Mouse (Mus musculus): ENCODE results near the gene Zp2. TPM values are rescaled to one million over a fixed set of nuclear protein-coding genes. Genes with fewer than 3 reads are reported as not detected.

The Zp2 gene
- polyA plus RNA-seq (2014; fragmentation: Nextera tagmentation; extraction: Ambion mirVana), result not detected in 2 replicates

DNA sequence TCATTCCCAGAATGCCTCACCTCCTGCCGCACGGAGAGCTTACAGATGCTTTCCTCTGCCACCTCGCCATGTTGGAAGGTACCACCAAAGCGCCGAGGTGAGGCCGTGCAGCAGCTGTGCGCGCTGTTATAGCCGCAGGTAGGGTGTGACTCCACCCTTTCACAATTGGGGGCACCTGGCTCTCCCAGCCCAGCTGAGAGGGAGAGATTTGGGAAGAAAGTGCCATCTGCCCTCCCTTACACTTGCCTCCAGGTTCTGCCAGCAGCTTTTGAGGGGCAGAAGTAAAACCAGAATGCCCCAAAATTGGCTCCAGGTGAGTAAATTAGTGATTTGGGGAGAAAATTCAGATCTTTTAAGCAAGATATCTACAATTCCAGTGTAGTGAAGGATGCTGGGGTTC is at the start of gene Zp2:
Zp2 (minus strand) TSS at position 101 of the 400 bp plus-strand sequence.
- no peak within 1 kb of the TSS for H3K4me3 ChIP-seq (ENCODE audit: low read depth, low read length)
- H3K27ac ChIP-seq (ENCODE audit: low read depth, low read length), result no peak within 1 kb of the TSS
- no peaks in the 10 kb centered on the region for H3K4me1 ChIP-seq (replicated peaks; ENCODE audit: control insufficient read depth, insufficient read depth, low read length)
- no peak for DNase-seq (ENCODE audit: low spot score)
- no peak for ATAC-seq (ENCODE audit: low FRiP score)
- no peak within 1 kb of the TSS for H3K9ac ChIP-seq (ENCODE audit: low read depth, low read length)
- no peaks in the 10 kb centered on the region for H3K9me3 ChIP-seq (ENCODE audit: control insufficient read depth, low read length)
- WGBS, result 73% methylated on average over 9 of the region's 9 CpGs
- no peaks in the 10 kb centered on the region for H3K27me3 ChIP-seq (ENCODE audit: control insufficient read depth, insufficient read depth, low read length)
- no peak within 1 kb of the TSS for H3K4me2 ChIP-seq (replicated peaks; ENCODE audit: low read depth, low read length)
- no peaks in the 10 kb centered on the region for H3K36me3 ChIP-seq (ENCODE audit: control insufficient read depth, insufficient read depth, low read length)

DNA sequence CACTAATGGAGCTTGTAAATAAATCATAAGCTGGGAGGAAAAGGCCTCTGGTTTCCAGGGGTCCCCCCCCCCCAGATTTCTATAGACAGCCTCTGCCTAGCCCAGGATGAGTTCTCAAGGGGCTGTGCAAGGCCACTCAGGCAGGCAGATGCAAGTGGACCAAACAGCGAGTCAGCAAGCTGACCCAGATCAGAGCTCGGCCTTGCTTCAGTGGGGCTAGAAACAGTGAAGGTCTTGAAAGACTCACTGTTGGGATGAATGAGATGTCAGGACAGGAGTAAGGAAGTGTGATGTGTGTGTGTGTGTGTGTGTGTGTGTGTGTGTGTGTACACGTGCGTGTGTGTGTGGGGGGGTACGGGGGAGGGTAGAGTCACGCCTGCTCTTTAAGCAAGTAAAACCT is 47.7 kb upstream of the Zp2 start:
- Histone ChIP-seq H3K27ac (ENCODE audit: low read depth, low read length) (no peak overlapping the region), H3K36me3 (ENCODE audit: control insufficient read depth, insufficient read depth, low read length) (no peaks in the 10 kb centered on the region), H3K27me3 (ENCODE audit: control insufficient read depth, insufficient read depth, low read length) (no peaks in the 10 kb centered on the region), H3K9me3 (ENCODE audit: control insufficient read depth, low read length) (no peaks in the 10 kb centered on the region), H3K4me1 (replicated peaks; ENCODE audit: control insufficient read depth, insufficient read depth, low read length) (no peaks in the 10 kb centered on the region), H3K9ac (ENCODE audit: low read depth, low read length) (no peak overlapping the region), H3K4me2 (replicated peaks; ENCODE audit: low read depth, low read length) (no peak overlapping the region), H3K4me3 (ENCODE audit: low read depth, low read length) (no peak overlapping the region)
- no peak for ATAC-seq (ENCODE audit: low FRiP score)
- DNase-seq (ENCODE audit: low spot score), result no peak
- 88% methylated on average over 6 of the region's 6 CpGs for WGBS

DNA sequence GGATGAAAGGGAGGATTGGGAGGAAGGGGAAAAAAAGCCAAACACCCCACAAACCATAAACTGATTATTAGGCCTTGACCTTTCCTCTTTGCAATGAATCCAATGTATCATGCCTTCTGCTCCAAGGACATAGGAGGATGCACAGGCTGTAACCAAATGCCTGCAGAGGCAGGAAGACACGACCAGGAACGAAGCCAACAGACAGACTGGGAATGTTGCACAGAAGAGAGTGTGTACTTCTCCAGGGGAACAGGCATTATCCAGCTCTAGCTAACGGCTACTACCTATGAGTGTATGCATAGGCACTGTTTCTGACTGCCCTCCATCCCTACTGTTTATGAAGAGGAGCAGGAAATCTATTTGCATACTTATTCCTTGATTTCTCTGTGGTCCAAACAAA is 47.1 kb upstream of the Zp2 start:
- Histone ChIP-seq H3K9me3 (ENCODE audit: control insufficient read depth, low read length) (no peaks in the 10 kb centered on the region), H3K27me3 (ENCODE audit: control insufficient read depth, insufficient read depth, low read length) (no peaks in the 10 kb centered on the region), H3K9ac (ENCODE audit: low read depth, low read length) (no peak overlapping the region), H3K4me1 (replicated peaks; ENCODE audit: control insufficient read depth, insufficient read depth, low read length) (no peaks in the 10 kb centered on the region), H3K4me2 (replicated peaks; ENCODE audit: low read depth, low read length) (no peak overlapping the region), H3K4me3 (ENCODE audit: low read depth, low read length) (no peak overlapping the region), H3K27ac (ENCODE audit: low read depth, low read length) (no peak overlapping the region), H3K36me3 (ENCODE audit: control insufficient read depth, insufficient read depth, low read length) (no peaks in the 10 kb centered on the region)
- ATAC-seq (ENCODE audit: low FRiP score) (no peak), DNase-seq (ENCODE audit: low spot score) (no peak)
- whole genome bisulfite sequencing, result 66% methylated on average over 3 of the region's 3 CpGs

- H3K9ac ChIP-seq (ENCODE audit: low read depth, low read length), result no peak overlapping the region
- 69% methylated on average over 8 of the region's 8 CpGs for WGBS
- DNase-seq (ENCODE audit: low spot score), result no peak
- H3K4me2 ChIP-seq (replicated peaks; ENCODE audit: low read depth, low read length), result no peak overlapping the region
- no peak overlapping the region for H3K27ac ChIP-seq (ENCODE audit: low read depth, low read length)
- H3K27me3 ChIP-seq (ENCODE audit: control insufficient read depth, insufficient read depth, low read length), result no peaks in the 10 kb centered on the region
- H3K9me3 ChIP-seq (ENCODE audit: control insufficient read depth, low read length), result no peaks in the 10 kb centered on the region
- ATAC-seq (ENCODE audit: low FRiP score), result no peak
- no peaks in the 10 kb centered on the region for H3K36me3 ChIP-seq (ENCODE audit: control insufficient read depth, insufficient read depth, low read length)
- no peaks in the 10 kb centered on the region for H3K4me1 ChIP-seq (replicated peaks; ENCODE audit: control insufficient read depth, insufficient read depth, low read length)
- no peak overlapping the region for H3K4me3 ChIP-seq (ENCODE audit: low read depth, low read length)
These were observed 45.1 kb upstream of the Zp2 start for GRCm38 (mm10) chr7:120190150-120190665.

DNA sequence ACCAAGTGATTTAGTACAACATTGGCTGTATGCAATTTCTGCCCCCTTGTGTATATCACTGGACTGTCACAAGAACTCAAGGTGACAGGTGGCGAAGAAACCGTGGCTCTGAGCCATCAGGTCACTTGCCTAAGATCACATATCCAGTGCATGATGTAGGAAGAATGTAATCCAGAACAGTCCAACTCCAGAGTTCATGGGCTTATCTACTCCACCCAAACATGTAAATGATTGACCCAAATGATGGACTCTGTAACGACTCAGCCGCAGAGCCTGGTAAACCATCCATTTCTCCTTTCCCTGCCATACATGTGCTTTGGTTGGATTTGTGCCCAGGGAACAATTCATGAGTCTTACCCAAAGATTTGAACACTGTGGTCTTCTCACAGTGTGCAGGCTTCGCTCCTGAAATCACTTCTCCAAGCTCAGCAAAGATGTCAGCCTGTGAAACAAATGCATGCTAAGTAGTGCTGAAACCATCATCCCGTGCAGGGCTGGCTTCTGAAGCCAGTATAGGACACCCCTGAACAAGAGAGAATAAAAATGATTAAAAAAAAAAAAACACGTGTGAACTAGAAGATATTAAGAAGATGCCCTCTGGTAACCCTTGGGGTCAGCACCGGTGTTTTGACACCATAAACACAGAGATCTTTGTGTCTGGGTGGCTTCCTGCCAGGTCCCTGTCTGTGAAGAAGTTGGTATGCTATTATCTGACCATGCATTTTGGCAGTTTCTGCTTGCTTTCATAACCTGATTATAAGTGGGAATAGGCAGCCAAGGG is 44.5 kb upstream of the Zp2 start:
- H3K4me3 ChIP-seq (ENCODE audit: low read depth, low read length), result no peak overlapping the region
- H3K27me3 ChIP-seq (ENCODE audit: control insufficient read depth, insufficient read depth, low read length), result no peaks in the 10 kb centered on the region
- H3K4me2 ChIP-seq (replicated peaks; ENCODE audit: low read depth, low read length), result no peak overlapping the region

DNA sequence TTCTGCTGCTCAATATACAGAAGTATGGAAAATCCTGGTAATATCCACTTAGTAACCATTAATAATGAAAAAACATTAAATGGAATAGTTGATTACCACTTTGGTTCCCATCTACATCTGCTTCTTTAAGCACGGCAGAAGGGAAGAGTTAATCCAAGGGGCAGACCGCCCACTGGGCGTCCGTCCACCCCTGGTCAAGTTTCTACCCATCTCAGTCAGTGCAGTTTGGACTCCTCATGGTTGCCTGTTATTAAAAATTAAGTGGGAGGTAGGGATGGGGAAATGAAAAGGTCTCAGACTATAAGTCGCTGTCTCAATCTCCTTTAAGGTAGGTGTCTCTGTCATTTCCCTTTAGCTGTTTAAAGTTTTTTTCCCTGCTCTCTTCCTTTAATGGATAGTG is 43.9 kb upstream of the Zp2 start:
- WGBS, result 89% methylated on average over 5 of the region's 5 CpGs
- ATAC-seq (ENCODE audit: low FRiP score) (no peak), DNase-seq (ENCODE audit: low spot score) (no peak)
- Histone ChIP-seq H3K9ac (ENCODE audit: low read depth, low read length) (no peak overlapping the region), H3K27ac (ENCODE audit: low read depth, low read length) (no peak overlapping the region), H3K27me3 (ENCODE audit: control insufficient read depth, insufficient read depth, low read length) (no peaks in the 10 kb centered on the region), H3K9me3 (ENCODE audit: control insufficient read depth, low read length) (no peaks in the 10 kb centered on the region), H3K36me3 (ENCODE audit: control insufficient read depth, insufficient read depth, low read length) (no peaks in the 10 kb centered on the region), H3K4me3 (ENCODE audit: low read depth, low read length) (no peak overlapping the region), H3K4me2 (replicated peaks; ENCODE audit: low read depth, low read length) (no peak overlapping the region), H3K4me1 (replicated peaks; ENCODE audit: control insufficient read depth, insufficient read depth, low read length) (no peaks in the 10 kb centered on the region)

More for the DNA sequence above, 44.5 kb upstream of the Zp2 start:
- Histone ChIP-seq H3K4me1 (replicated peaks; ENCODE audit: control insufficient read depth, insufficient read depth, low read length) (no peaks in the 10 kb centered on the region), H3K36me3 (ENCODE audit: control insufficient read depth, insufficient read depth, low read length) (no peaks in the 10 kb centered on the region), H3K9me3 (ENCODE audit: control insufficient read depth, low read length) (no peaks in the 10 kb centered on the region), H3K9ac (ENCODE audit: low read depth, low read length) (no peak overlapping the region), H3K27ac (ENCODE audit: low read depth, low read length) (no peak overlapping the region)
- DNase-seq (ENCODE audit: low spot score) (no peak), ATAC-seq (ENCODE audit: low FRiP score) (no peak)
- 77% methylated on average over 8 of the region's 8 CpGs for WGBS

DNA sequence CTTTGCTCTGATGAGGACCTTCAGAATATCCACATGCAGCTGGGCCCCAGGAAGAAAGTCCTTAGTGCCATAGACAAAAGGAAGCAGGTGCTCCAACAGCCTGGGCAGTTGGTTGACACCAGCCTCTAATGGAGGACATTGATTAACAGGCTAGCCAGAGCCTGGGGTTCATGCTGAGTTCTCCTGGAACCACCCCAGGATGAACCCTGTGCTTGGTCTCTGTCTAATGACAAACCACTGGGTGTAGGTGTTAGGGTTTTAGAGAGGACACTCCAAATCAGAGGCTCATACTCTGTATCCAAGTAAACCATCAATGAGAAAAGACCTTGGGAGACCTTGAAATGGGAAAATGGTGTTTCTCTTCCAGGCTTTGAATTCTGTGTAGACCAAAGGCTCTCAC is 37.8 kb upstream of the Zp2 start:
- H3K27me3 ChIP-seq (ENCODE audit: control insufficient read depth, insufficient read depth, low read length), result no peaks in the 10 kb centered on the region
- no peak overlapping the region for H3K4me3 ChIP-seq (ENCODE audit: low read depth, low read length)
- no peaks in the 10 kb centered on the region for H3K9me3 ChIP-seq (ENCODE audit: control insufficient read depth, low read length)
- H3K4me1 ChIP-seq (replicated peaks; ENCODE audit: control insufficient read depth, insufficient read depth, low read length), result no peaks in the 10 kb centered on the region
- ATAC-seq (ENCODE audit: low FRiP score), result no peak
- H3K36me3 ChIP-seq (ENCODE audit: control insufficient read depth, insufficient read depth, low read length), result no peaks in the 10 kb centered on the region
- no peak overlapping the region for H3K27ac ChIP-seq (ENCODE audit: low read depth, low read length)
- DNase-seq (ENCODE audit: low spot score), result no peak
- no peak overlapping the region for H3K4me2 ChIP-seq (replicated peaks; ENCODE audit: low read depth, low read length)
- H3K9ac ChIP-seq (ENCODE audit: low read depth, low read length), result no peak overlapping the region

DNA sequence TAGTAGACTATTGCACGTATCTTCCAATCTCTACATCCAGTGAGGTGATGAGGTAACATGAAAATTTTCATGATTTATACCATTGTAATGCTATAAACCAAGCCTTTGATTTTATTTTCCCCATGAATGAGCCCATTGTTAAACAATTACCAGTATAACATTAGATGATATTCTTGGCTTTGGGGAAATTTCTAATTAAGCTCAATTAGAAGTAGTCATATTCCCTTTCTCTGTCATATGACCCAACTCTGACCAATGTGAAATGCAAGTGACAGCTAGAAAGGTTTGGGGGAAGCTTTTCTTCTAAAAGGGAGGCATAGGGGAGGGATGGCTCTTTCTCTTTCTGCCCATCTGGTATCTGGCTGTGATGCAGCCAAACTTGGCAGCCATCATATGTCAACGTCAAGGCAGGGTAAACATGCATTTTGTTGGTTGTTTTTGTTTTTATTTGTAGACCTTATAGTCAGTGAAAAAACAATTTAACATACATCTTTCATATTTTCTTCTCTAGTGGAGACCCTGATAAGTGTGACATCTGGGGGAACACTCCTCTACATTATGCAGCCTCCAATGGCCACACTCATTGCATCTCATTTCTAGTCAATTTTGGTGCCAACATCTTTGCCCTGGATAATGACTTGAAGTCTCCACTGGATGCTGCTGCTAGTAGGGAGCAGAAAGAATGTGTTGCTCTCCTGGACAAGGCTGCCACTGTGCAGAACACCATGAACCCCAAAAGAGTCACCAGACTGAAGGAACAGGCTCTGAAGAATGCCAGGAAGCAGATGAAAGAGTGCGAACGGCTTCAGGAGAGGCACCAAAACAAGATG is 36.5 kb upstream of the Zp2 start:
- H3K4me3 ChIP-seq (ENCODE audit: low read depth, low read length), result no peak overlapping the region
- ATAC-seq (ENCODE audit: low FRiP score) (no peak), DNase-seq (ENCODE audit: low spot score) (no peak)
- no peak overlapping the region for H3K27ac ChIP-seq (ENCODE audit: low read depth, low read length)
- H3K9ac ChIP-seq (ENCODE audit: low read depth, low read length), result no peak overlapping the region
- no peaks in the 10 kb centered on the region for H3K27me3 ChIP-seq (ENCODE audit: control insufficient read depth, insufficient read depth, low read length)
- no peak overlapping the region for H3K4me2 ChIP-seq (replicated peaks; ENCODE audit: low read depth, low read length)
- H3K36me3 ChIP-seq (ENCODE audit: control insufficient read depth, insufficient read depth, low read length), result no peaks in the 10 kb centered on the region
- H3K9me3 ChIP-seq (ENCODE audit: control insufficient read depth, low read length), result no peaks in the 10 kb centered on the region
- 93% methylated on average over 4 of the region's 4 CpGs for WGBS
- no peaks in the 10 kb centered on the region for H3K4me1 ChIP-seq (replicated peaks; ENCODE audit: control insufficient read depth, insufficient read depth, low read length)
